Mouse (Mus musculus): ENCODE results near the gene Calcrl. TPM values are rescaled to one million over a fixed set of nuclear protein-coding genes. Genes with fewer than 3 reads are reported as not detected.

Calcrl gene
- polyA plus RNA-seq, 1 experiment from 2014 or later = 50.1 TPM

DNA sequence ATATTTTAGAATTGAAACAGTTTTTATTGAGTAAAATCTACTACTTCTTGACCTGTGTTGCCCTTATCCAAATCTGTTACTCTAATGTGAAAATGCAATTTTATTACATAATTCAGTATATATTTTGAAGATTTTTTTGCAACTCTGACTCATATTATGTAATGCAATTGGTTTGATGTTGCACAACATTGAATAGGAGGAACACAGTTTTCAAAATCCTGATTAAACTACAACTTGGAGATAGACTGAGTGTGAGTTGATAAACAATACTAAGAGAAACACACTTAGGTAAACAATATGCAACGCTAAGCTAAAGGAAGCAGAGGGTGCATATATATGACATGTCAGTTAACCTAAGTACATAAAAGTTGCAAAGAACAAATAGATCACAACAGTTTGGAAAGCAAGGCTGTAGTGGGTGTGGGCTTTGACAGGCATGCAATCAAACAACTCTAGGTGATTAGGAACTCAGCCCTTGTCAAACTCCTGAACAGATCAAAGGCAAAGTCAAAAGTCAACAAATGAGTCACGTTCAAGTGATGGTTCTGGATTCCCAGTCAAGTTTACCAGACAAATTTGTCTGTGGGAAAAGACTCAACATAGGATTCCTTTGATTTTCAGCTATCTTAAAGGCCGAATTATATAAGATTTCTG is 66.4 kb downstream of the Calcrl start:
- Histone ChIP-seq H3K9ac (ENCODE audit: low read depth, low read length) (no peak overlapping the region), H3K27ac (no peak overlapping the region), H3K4me1 (replicated peaks; ENCODE audit: insufficient read depth, low read length) (no peaks in the 10 kb centered on the region), H3K36me3 (ENCODE audit: insufficient read depth, low read length) (no peaks in the 10 kb centered on the region), H3K4me2 (ENCODE audit: low read length) (no peak overlapping the region), H3K4me3 (replicated peaks; ENCODE audit: low read depth, low read length) (no peak overlapping the region), H3K9me3 (replicated peaks; ENCODE audit: low read length) (no peaks in the 10 kb centered on the region), H3K27me3 (ENCODE audit: insufficient read depth, low read length) (no peaks in the 10 kb centered on the region)
- DNase-seq (ENCODE audit: low spot score) (no peak), ATAC-seq (replicated peaks; ENCODE audit: low FRiP score, low read depth) (no peak)
- no peak for TF ChIP-seq CTCF (IDR thresholded peaks at IDR 0.05; ENCODE audit: low read depth)
- 31% methylated on average over 3 of the region's 3 CpGs for WGBS

DNA sequence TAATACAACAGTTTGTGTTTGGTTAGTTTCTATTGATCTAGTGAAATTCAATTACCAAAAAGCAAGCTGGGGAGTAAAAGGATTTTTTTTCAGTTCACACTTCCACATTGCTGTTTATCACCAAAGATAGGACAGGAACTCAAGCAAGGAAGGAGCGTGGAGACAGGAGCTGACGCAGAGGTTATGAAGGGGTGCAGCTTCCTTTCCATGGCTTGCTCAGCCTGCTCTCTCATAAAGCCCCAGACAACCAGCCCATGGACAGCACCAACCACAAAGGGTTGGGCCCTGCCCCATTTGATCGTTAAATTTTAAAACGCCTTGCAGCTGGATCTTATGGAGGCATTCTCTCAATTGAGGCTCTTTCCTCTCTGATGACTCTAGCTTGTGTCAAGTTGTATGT is 69.9 kb downstream of the Calcrl start:
- Histone ChIP-seq H3K36me3 (ENCODE audit: insufficient read depth, low read length) (no peaks in the 10 kb centered on the region), H3K4me2 (ENCODE audit: low read length) (no peak overlapping the region), H3K9ac (ENCODE audit: low read depth, low read length) (no peak overlapping the region), H3K4me3 (replicated peaks; ENCODE audit: low read depth, low read length) (no peak overlapping the region), H3K9me3 (replicated peaks; ENCODE audit: low read length) (no peaks in the 10 kb centered on the region), H3K27me3 (ENCODE audit: insufficient read depth, low read length) (no peaks in the 10 kb centered on the region), H3K27ac (no peak overlapping the region), H3K4me1 (replicated peaks; ENCODE audit: insufficient read depth, low read length) (no peaks in the 10 kb centered on the region)
- WGBS = 51% methylated on average over 4 of the region's 4 CpGs
- ATAC-seq (replicated peaks; ENCODE audit: low FRiP score, low read depth) (no peak), DNase-seq (ENCODE audit: low spot score) (peak; percentile 25)
- no peak for TF ChIP-seq CTCF (IDR thresholded peaks at IDR 0.05; ENCODE audit: low read depth)

- no peak for ATAC-seq (replicated peaks; ENCODE audit: low FRiP score, low read depth)
- H3K27ac ChIP-seq = no peak overlapping the region
- H3K36me3 ChIP-seq (ENCODE audit: insufficient read depth, low read length) = peaks cover 4% of the 10 kb centered on the region; the same call in 1 of the 2 replicates
- H3K27me3 ChIP-seq (ENCODE audit: insufficient read depth, low read length) = no peaks in the 10 kb centered on the region
- no peak for DNase-seq (ENCODE audit: low spot score)
- H3K4me1 ChIP-seq (replicated peaks; ENCODE audit: insufficient read depth, low read length) = no peaks in the 10 kb centered on the region
- no peak for TF ChIP-seq CTCF (IDR thresholded peaks at IDR 0.05; ENCODE audit: low read depth)
- H3K4me3 ChIP-seq (replicated peaks; ENCODE audit: low read depth, low read length) = no peak overlapping the region
- no peak overlapping the region for H3K4me2 ChIP-seq (ENCODE audit: low read length)
- 70% methylated on average over 2 of the region's 2 CpGs for WGBS
- no peaks in the 10 kb centered on the region for H3K9me3 ChIP-seq (replicated peaks; ENCODE audit: low read length)
- no peak overlapping the region for H3K9ac ChIP-seq (ENCODE audit: low read depth, low read length)
Measured at GRCm38 (mm10) chr2:84347376-84347775, 77.8 kb downstream of the Calcrl start.

DNA sequence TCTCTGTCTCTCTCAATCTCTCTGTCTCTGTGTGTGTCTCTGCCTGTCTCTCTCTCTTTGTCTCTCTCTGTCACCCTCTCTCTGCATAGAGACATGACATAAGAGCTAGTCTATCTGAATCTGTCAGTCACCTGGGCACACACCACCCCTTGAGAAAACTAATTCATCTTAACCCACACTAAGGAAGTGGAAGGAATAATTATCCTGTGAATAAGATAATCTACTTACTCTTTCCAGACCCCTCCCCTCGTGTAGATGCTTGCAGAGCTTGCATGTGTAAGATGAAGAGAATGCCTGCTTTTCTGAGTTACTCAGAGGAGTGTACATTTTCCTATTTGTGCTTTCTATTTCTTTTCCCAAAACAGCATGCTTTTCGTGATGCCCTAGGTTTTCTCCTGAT is 81.5 kb downstream of the Calcrl start:
- no peaks in the 10 kb centered on the region for H3K4me1 ChIP-seq (replicated peaks; ENCODE audit: insufficient read depth, low read length)
- H3K4me3 ChIP-seq (replicated peaks; ENCODE audit: low read depth, low read length) = no peak overlapping the region
- H3K36me3 ChIP-seq (ENCODE audit: insufficient read depth, low read length) = peaks cover 8% of the 10 kb centered on the region; the same call in 1 of the 2 replicates
- DNase-seq (ENCODE audit: low spot score) (no peak), ATAC-seq (replicated peaks; ENCODE audit: low FRiP score, low read depth) (no peak)
- TF ChIP-seq CTCF (IDR thresholded peaks at IDR 0.05; ENCODE audit: low read depth) = no peak
- no peak overlapping the region for H3K9ac ChIP-seq (ENCODE audit: low read depth, low read length)
- H3K27me3 ChIP-seq (ENCODE audit: insufficient read depth, low read length) = no peaks in the 10 kb centered on the region
- H3K9me3 ChIP-seq (replicated peaks; ENCODE audit: low read length) = no peaks in the 10 kb centered on the region
- 56% methylated on average over 2 of the region's 2 CpGs for WGBS
- no peak overlapping the region for H3K27ac ChIP-seq
- no peak overlapping the region for H3K4me2 ChIP-seq (ENCODE audit: low read length)

DNA sequence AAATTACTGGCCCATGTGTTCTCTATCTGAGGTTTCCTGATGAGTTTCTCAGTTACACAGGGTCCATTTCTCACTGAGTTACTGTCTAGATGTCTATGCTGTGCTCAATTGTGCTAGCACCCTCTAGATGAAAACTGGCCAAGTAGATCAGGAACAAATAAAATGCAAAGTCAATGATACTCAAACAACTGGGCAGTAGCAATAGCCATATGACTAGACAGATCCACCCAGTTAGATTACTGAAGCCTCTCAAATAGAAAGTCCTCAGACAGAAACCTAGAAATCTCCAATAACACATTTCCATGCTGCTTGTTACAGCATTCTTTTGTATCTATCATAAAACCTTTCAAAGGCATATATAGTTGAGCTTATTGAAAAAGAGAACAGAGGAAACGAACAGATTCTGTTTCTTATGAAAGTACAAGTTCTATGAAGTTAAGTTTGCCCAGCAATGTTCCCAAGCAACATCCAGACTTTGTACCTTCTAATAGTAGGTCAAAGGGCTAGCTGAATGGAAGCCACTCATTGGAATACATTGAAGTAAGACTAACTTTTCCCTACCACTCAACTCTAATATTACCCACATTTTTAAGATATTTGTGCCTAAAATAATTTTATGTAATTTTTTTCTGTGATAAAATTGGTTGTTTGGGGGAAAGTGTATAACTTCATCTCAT is 87.3 kb downstream of the Calcrl start:
- no peak for ATAC-seq (replicated peaks; ENCODE audit: low FRiP score, low read depth)

DNA sequence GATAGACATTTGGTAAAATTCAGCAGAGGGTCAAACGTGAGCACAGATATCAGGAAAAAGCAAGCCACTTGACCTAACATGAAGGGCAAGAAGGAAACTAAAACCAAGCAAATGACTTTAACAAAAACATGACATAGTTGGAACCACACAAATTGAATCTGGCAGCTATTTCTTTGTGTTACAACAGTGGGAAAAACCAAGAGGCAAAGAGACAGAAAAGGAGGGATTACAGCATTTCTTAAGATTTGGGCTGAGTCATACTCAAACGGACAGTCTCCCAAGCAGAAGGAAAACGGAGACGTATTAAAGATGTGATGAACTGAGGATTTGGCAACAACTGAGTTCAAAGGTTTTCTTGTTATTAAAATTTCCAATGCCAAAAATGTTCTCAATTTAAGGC is 88.9 kb downstream of the Calcrl start:
- H3K9me3 ChIP-seq (replicated peaks; ENCODE audit: low read length) = no peaks in the 10 kb centered on the region
- H3K36me3 ChIP-seq (ENCODE audit: insufficient read depth, low read length) = 0 out of 2 replicates have a peak, but pooled peaks cover 6% of the 10 kb centered on the region
- TF ChIP-seq CTCF (IDR thresholded peaks at IDR 0.05; ENCODE audit: low read depth) = no peak
- no peak overlapping the region for H3K4me2 ChIP-seq (ENCODE audit: low read length)
- DNase-seq (ENCODE audit: low spot score) (no peak), ATAC-seq (replicated peaks; ENCODE audit: low FRiP score, low read depth) (no peak)
- H3K4me1 ChIP-seq (replicated peaks; ENCODE audit: insufficient read depth, low read length) = no peaks in the 10 kb centered on the region
- H3K9ac ChIP-seq (ENCODE audit: low read depth, low read length) = no peak overlapping the region
- H3K27ac ChIP-seq = no peak overlapping the region
- 85% methylated on average over 4 of the region's 4 CpGs for WGBS
- H3K4me3 ChIP-seq (replicated peaks; ENCODE audit: low read depth, low read length) = no peak overlapping the region
- no peaks in the 10 kb centered on the region for H3K27me3 ChIP-seq (ENCODE audit: insufficient read depth, low read length)

More for the DNA sequence above, 87.3 kb downstream of the Calcrl start:
- H3K36me3 ChIP-seq (ENCODE audit: insufficient read depth, low read length) = 0 out of 2 replicates have a peak, but pooled peaks cover 6% of the 10 kb centered on the region
- 93% methylated on average over 1 of the region's 1 CpGs for WGBS
- H3K4me3 ChIP-seq (replicated peaks; ENCODE audit: low read depth, low read length) = no peak overlapping the region
- H3K27ac ChIP-seq = no peak overlapping the region
- H3K4me2 ChIP-seq (ENCODE audit: low read length) = no peak overlapping the region
- no peak overlapping the region for H3K9ac ChIP-seq (ENCODE audit: low read depth, low read length)
- H3K4me1 ChIP-seq (replicated peaks; ENCODE audit: insufficient read depth, low read length) = no peaks in the 10 kb centered on the region
- H3K27me3 ChIP-seq (ENCODE audit: insufficient read depth, low read length) = no peaks in the 10 kb centered on the region
- no peaks in the 10 kb centered on the region for H3K9me3 ChIP-seq (replicated peaks; ENCODE audit: low read length)
- no peak for TF ChIP-seq CTCF (IDR thresholded peaks at IDR 0.05; ENCODE audit: low read depth)
- DNase-seq (ENCODE audit: low spot score) = no peak
